Mouse (Mus musculus): ENCODE data around the gene Amigo2. TPM values are rescaled to one million over a fixed set of nuclear protein-coding genes. Genes with fewer than 3 reads are reported as not detected.

Amigo2 gene
- total RNA-seq, 4 experiments from 2014 or later, result 6.0 to 8.5 (median 7.3) TPM

GRCm38 (mm10) chr15:97267094-97267695 is 20.1 kb upstream of the Amigo2 start:
- no peak for DNase-seq (ENCODE audit: low spot score in 2 of 2)

GRCm38 (mm10) chr15:97266236-97266845 is 19.3 kb upstream of the Amigo2 start:
- no peak for DNase-seq (ENCODE audit: low spot score in 2 of 2)

- no peak for DNase-seq (ENCODE audit: low spot score in 2 of 2)
Observed at GRCm38 (mm10) chr15:97262251-97262650, 15.2 kb upstream of the Amigo2 start.

GRCm38 (mm10) chr15:97259968-97260597 is 13.0 kb upstream of the Amigo2 start:
- DNase-seq (ENCODE audit: low spot score in 2 of 2), result no peak

- no peak for DNase-seq (ENCODE audit: low spot score in 2 of 2)
Observed at GRCm38 (mm10) chr15:97259300-97259699, 12.2 kb upstream of the Amigo2 start.

- DNase-seq (ENCODE audit: low spot score in 2 of 2), result no peak
Observed at GRCm38 (mm10) chr15:97258483-97259230, 11.6 kb upstream of the Amigo2 start.

- no peak for DNase-seq (ENCODE audit: low spot score in 2 of 2)
Observed at GRCm38 (mm10) chr15:97257206-97257775, 10.2 kb upstream of the Amigo2 start.

- DNase-seq (ENCODE audit: low spot score in 2 of 2), result no peak
Observed at GRCm38 (mm10) chr15:97256411-97256810, 9.3 kb upstream of the Amigo2 start.

- no peak for DNase-seq (ENCODE audit: low spot score in 2 of 2)
Observed at GRCm38 (mm10) chr15:97255800-97256199, 8.7 kb upstream of the Amigo2 start.

- DNase-seq (ENCODE audit: low spot score in 2 of 2), result no peak
Observed at GRCm38 (mm10) chr15:97254375-97254774, 7.3 kb upstream of the Amigo2 start.

GRCm38 (mm10) chr15:97252493-97253034 is 5.5 kb upstream of the Amigo2 start:
- DNase-seq (ENCODE audit: low spot score in 2 of 2), result no peak

GRCm38 (mm10) chr15:97249322-97249721 is 2.2 kb upstream of the Amigo2 start:
- no peak for DNase-seq (ENCODE audit: low spot score in 2 of 2)

GRCm38 (mm10) chr15:97248296-97248695 is 1.2 kb upstream of the Amigo2 start:
- no peak for DNase-seq (ENCODE audit: low spot score in 2 of 2)

- peak in 1 of 2 experiments; percentile 13 for DNase-seq (ENCODE audit: low spot score in 2 of 2)
Observed at GRCm38 (mm10) chr15:97247791-97248161, 689 bp upstream of the Amigo2 start.

GRCm38 (mm10) chr15:97246256-97246655 is 831 bp downstream of the Amigo2 start:
- DNase-seq (ENCODE audit: low spot score in 2 of 2), result no peak

GRCm38 (mm10) chr15:97245392-97245791 is 1.7 kb downstream of the Amigo2 start:
- no peak for DNase-seq (ENCODE audit: low spot score in 2 of 2)

GRCm38 (mm10) chr15:97236943-97237342 is 10.1 kb downstream of the Amigo2 start:
- no peak for DNase-seq (ENCODE audit: low spot score in 2 of 2)

- no peak for DNase-seq (ENCODE audit: low spot score in 2 of 2)
Observed at GRCm38 (mm10) chr15:97235183-97235582, 11.9 kb downstream of the Amigo2 start.

GRCm38 (mm10) chr15:97234076-97234475 is 13.0 kb downstream of the Amigo2 start:
- DNase-seq (ENCODE audit: low spot score in 2 of 2), result no peak

- DNase-seq (ENCODE audit: low spot score in 2 of 2), result no peak
Observed at GRCm38 (mm10) chr15:97229494-97230077, 17.5 kb downstream of the Amigo2 start.

GRCm38 (mm10) chr15:97224003-97224402 is 23.1 kb downstream of the Amigo2 start:
- no peak for DNase-seq (ENCODE audit: low spot score in 2 of 2)

All from left cerebral cortex, adult 8-10 months (tissue).